Mouse (Mus musculus) adrenal gland, postnatal 36 days (tissue): ENCODE results near the gene Mgat1. TPM values are rescaled to one million over a fixed set of nuclear protein-coding genes. Genes with fewer than 3 reads are reported as not detected.
A peak's percentile ranks its signal among the peaks of the same experiment; 100 is the strongest.

Source experiments
- DNase-seq, 2 experiments: peaks; one replicate each; pipeline ENCODE4 v3.0.0; 2021; ENCODE audit warnings: mixed read lengths in 1 of 2
- total RNA-seq, 2 experiments: library from RNA; stranded (reverse); gene quantifications; 2 replicates each; pipeline ENCODE4 v1.2.3; 2021

Gene Mgat1
- total RNA-seq, 2 experiments from 2014 or later = 113 to 135 TPM

DNA sequence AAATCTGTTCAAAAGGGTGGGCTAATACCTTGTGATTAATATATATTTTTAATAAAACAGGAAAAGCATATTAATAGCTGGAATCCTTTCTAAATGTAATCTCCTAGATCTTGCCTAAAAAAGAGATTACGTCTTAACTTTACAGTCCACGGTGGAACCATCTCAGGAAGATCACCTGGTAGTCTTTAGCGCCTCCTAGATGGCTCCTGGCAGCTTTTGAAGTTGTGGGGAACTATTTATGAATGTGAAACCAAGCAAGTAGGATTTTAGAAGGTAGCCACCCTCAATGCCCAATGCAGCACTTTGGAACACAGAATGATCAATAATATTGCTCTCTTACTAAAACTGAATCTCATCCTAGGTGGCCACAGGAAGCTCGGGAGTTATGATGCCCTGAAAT is 3.1 kb upstream of the Mgat1 start:
- DNase-seq = no peak

DNA sequence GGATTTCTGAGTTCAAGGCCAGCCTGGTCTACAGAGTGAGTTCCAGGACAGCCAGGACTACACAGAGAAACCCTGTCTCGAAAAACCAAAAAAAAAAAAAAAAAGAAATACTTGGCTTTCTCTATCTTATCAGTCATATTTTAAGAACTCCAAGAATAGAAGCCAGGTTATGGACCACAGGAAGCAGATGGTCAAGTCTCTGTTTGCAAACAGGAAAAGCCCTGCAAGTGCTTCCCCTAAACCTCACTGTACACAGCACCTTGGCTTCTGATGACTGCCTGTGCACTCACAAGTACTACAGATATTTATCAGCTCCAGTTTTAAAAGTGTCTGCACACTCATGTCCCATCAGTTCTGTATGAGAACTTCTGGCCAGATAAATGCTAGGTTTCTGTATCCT is 2.5 kb upstream of the Mgat1 start:
- no peak for DNase-seq

DNA sequence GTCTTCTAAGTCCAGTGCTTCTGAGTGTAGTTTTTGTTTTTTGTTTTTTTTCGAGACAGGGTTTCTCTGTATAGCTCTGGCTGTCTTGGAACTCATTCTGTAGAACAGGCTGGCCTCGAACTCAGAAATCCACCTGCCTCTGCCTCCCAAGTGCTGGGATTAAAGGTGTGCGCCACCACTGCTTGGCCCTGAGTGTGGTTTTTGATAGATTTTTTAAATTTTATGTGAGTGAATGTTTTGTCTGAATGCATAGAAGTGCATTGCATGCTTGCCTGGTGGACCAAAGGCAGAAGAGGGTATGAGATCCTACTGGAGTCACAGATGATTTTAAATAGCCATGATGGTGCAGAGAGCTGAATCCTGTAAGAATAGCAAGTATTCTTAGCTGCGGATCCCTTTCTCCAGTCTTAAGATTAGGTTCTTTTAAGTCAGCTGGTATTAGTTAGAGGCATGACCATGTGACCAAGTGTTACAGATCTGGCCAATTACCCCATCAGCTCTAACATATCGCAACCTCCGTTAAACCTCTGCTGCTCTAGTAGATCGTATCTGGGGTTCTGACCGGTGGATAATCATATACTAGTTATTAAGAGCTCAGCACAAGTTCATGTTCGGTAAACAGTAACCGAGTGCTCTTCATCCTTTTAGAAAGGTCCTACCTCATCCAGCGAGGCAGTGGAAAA is 906 bp upstream of the Mgat1 start:
- DNase-seq = no peak

DNA sequence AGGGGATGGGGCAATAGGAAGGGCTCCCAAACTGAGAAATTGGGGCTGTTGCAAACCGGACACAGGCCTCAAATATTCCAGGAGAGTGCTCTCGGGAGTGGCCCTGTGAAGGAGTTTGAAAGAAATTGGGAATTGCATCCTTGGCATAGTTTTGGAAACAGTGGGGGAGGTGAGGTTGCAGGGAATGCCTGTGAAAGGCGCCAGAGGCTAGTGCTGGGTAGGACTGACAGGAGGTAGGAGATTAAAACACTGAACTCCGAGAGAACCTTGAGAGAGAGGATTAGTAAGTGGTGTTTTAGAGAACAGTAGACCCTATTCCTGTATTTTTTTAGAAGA is 572 bp downstream of the Mgat1 start:
- DNase-seq = no peak

DNA sequence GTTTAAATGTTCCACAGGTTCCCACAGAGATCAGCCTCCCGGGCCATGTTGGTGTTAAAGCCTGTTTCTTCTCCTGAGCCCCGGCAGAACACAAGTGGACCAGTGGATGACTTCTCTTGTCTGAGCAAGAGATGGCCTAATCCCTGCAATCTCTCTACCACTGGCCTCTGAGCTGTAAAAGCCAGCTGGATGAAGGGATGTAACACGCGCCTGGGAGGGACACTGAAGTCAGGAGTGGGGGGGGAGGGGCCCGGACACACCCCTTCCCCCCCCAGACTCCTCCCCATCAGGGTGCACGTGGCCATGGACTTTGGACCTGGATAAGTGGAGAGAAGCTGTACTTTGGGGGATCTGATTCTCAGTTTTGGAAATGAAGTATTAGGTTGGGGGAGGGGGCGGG is 1.2 kb downstream of the Mgat1 start:
- peak; percentile 50 to 78 for DNase-seq

DNA sequence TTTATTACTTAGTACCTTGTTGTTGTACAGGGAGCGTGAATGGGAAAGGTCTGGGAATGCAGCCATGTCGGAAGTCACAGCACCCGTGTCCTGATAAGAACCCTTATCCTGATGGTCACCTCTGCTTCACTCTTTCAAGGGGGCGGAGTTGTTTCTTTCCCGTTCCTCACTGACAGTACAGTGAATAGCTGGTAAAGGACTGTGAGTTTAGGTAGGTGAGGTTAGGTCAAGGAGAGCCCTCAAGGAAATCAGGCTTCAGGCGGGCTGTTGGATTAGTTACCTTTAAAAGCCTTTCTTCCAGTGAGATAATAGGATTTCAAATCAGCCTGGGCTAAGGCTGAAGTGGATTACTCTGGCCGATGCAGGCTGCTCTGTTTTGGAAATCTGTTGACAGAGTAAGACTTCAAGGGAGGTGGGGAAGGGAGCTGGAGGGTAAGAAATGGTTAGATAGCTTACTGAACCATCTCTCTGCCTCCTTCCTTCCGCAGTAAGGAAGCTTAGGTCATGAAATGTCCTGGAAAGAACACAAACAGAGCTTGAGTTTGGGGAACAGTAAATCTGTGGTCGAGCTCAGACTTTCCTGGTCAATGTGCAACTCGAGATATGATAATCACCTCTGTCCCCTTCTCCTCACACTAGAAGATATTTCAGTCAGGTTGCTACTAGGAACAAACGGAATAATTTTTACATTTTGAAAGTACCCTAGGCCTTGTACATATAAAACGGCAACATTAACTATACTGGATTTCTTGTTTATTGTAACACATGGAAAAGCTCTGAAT is 1.8 kb downstream of the Mgat1 start:
- DNase-seq = peak in 1 of 2 experiments; percentile 30

DNA sequence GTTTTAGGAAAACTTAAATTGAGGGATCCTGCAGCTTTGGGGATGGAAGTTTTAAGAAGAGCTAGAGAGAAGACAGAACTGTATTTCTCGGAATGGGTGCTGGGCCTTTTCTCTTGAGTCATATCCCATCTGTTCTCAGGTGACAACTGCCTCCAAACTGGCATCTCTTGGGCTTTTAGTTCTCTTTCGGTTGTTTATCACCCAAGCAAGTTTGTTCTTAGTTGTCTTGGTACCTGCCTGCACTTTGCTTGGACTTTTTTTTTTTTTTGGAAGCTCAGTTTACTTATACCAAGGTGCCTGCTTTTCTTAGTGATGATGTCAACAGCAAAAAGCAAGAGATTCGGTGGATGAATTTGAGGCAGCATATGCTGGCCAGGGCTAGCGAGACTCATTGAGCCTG is 2.5 kb downstream of the Mgat1 start:
- DNase-seq = no peak

DNA sequence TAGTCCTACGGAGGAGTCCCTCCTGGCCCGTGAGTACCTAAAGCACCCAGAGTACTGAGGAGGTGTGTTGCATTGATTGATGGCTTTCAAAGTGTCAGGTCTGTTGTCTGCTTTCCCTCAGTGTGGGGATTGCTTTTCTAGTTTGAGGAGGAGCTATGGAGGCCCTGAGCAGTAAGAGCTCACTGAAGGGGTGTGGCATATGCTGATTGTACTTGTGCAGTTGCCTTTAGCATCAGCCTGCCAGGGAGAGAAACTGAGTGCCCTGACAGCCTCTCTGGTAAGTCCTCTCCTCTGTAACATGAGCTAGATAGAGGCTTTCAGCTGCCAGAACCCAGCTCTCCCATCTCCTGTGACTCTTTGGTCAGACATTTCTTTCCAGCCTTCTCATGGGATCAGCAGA is 3.3 kb downstream of the Mgat1 start:
- no peak for DNase-seq

DNA sequence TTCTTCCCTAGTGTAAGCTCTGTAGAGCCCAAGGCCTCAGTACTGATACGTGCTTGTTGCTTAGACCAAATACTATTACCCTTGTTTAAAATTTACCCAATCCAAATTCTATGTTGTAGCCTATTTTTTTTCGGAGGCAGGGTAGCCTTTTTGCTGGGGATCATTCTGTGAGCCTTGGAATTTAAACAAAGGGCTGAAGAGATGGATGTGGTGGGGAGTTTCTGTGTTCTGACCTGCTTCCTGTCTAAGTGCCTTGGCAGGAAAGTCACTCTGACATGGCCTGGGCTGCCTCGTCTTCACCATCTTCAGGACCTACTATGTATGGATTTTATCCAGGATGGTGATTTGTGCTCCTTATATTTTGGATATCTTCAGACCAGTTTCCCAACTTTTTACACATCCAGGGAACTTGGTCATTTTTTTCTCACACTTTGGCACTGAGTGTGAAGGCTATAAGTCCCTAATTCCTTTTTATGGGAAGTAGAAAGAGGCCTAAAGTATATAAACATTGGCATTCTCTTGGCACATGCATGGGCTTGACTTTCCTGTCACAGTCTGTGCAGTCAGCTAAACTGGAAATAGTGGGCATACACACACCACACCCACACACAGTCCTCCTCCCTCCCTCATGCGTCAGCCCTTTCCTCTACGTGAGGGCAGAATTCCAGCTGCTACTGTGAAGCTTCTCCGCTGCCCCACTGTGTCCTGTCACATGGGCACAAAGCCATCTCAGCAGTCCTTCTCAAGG is 4.4 kb downstream of the Mgat1 start:
- peak; percentile 76 to 82 for DNase-seq

DNA sequence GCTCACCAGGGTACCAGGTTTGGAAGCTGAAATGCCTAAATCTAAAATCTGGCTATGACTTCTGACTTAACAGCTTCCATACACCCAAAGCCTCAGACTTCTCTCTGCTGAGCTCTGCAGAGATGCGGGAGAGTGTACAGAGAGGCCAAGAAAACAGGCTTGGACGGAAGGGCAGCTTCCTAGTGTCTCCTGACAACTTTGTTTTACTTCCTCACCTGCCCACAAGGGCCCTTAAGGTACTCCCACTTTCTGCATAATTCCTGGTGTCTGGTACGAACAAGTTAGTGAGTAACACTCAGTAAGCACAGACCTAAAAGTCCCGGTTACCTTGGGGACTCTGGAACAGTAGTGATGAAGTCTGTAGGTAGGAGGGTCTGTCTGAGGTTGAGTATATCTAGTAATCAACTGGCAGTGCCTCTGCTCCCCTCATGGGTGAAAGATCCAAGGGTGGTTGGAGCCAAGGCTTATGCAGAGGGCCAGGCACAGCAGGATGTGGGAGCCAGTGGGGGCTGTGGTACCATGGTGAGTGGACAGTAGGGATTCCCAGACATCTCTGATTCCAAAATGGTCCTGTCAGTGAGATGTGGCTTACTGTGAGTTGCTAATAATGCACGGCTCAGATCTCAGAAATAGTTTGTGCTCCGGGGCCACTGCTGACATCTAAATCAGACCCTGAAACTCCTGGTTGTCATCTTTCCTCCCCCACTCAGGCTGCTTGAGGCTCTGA is 5.1 kb downstream of the Mgat1 start:
- DNase-seq = no peak

DNA sequence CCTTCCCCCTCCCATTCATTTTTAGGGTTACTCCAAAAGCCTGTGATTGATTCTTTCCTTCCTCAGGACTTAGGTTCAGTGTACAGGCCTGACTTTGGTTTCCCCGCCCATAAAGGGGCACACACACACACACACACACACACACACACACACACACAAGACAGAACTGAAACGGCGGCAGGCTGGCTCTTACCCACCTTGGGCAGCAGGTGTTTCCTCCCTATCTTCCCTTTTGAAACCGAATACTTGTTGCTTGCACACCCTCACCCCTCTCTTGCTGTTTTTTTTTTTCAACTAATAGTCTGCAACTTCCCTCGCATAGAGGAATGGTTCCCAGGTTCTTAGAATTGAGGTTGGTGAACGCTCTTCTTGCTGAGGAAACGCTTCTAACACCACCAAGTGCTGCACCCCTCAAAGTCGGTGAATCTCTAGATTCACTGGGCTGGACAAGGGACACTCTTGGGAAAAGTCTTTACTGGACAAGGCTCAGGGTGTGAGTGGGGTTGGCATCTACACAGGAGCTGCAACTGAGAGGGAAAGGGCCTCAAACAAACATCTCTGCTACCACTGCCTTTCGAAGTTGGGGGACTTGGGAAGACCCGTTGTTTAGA is 5.9 kb downstream of the Mgat1 start:
- DNase-seq = peak; percentile 22 to 44

DNA sequence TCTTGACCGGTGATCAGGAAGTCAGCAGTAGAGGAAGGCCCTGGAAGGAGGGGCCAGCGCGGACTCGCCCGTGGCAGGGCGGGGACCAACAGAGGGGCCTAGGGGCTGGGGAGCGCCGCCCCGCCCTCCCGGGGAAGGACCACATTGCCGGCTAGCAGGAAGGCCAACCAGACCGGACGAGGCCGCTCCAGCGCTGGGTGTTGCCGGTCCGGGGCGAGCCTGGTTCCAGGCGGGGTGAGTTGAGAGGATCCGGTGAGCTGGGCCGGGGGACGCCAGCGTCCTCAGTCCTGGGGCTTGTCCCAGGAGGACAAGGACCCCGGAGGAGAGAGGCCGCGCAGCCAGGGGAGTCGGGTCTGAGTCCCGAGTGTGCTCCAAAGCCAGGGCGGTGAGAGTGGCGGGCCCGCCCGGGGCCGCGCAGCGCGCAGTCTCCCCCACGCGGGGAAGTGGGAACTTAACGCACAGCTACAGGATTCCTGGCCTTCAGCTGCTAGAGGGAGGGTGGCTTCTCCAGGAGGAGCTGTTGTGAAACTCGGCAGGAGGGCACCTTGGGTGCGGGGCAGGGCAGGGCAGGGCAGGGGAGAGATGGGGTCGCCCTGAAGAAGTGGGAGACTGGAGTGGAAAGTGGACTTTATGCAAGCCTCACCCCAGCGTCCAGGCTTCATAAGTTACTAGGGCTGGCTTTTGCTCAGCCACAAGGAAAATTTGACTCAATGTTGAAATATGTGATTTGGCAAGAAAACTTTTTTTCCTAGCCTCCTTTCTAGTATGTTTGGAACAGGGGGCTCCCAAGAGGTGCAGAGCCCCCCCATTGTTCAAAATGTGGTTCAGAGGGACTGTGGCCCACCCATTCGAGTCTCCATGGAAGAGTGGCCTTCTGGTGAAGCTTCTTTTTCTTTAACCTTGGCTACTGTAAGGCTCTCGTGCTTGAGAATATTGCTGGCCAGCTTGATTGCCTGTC is 6.7 kb downstream of the Mgat1 start:
- peak; percentile 94 to 97 for DNase-seq

DNA sequence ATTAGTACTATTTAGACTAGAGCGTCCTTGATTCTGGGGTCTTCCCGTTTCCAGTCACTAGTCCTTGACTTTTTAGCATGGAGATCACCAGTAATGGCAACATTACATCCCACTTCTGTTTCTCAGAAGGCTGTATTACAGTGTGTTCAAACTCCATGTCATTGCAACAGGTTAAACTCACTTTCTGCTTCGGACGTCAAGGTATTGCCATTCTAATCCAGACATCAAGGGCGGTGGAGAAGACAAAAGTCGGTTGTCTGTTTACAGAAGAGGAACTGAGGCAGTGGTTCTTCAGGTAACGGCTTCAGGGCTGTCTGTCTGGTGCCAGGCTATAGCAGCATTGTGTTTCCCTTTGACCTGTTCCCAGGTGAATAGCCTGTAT is 7.4 kb downstream of the Mgat1 start:
- no peak for DNase-seq

DNA sequence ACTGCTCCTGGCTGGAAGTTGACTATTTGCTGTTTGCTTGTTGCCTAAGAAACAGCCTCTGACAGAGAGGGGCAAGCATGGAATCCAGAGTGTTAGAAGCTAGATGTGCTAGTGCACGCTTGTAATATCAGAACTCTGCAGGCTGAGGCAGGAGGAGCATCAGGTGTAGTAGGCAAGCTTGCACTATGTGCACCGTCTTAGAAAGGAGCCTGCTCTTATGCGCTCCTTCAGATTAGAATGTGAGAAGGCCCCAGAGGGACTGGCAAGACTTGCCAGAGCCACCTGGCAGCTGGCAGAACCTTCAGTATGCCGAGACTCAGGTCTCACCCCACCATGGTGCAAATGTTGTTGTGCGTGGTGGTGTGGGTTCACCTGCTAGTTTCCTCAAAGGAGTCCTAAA is 8.1 kb downstream of the Mgat1 start:
- DNase-seq = no peak

DNA sequence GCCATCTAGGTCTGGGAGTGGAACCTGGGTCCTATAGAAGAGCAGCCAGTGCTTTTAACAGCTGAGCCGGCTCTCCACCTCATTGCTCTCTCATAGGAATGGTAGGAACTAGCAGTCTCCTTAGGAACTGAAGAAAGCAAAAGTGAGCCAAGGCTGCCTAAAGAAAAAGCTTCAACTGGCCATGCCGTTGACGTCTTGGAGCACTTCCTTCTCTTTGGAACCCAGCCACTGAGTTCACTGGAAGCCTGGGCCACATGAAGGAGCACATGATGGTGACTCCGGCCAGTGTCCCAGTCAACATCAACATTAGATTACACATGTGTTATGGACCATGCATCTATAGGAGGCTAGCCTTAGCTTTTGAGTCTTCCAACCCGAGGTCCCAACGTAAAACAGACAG is 9.0 kb downstream of the Mgat1 start:
- peak in 1 of 2 experiments; percentile 22 for DNase-seq

DNA sequence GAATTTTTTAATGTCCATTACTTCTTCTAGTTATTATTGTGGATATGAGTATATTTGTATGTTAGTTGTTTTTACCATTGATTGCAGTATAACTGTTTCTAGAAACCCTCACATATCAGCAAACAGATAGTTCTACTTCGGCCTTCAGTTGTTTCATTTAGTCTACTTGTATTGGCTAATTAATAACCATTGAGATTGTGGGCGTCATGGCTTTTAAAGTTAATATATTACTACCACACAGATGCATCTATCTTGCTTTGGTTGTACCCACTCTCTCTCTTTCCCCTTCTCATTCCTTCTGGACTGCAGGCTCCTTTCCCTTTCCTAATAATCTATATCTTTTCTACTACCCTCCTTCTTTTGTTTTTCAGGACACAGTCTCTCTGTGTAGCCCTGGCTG is 15.3 kb downstream of the Mgat1 start:
- no peak for DNase-seq

DNA sequence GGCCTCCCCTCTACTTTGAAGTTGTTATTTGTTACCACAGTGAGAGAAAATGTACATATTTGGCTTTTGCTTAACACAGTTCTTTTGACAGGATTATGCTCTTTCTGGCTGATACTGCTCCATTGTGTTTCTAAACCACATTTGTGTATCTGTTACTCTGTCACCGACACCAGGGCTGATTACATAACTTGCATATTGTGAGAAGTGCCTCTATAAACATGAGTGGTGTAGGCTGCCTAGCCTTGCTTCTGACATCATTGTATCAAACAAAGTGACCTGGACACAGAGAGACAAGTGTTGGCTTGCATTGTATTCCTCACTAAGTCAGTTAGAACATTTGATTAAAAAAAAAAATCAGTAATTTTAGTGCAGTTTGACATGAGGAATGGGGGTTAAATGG is 15.8 kb downstream of the Mgat1 start:
- no peak for DNase-seq

DNA sequence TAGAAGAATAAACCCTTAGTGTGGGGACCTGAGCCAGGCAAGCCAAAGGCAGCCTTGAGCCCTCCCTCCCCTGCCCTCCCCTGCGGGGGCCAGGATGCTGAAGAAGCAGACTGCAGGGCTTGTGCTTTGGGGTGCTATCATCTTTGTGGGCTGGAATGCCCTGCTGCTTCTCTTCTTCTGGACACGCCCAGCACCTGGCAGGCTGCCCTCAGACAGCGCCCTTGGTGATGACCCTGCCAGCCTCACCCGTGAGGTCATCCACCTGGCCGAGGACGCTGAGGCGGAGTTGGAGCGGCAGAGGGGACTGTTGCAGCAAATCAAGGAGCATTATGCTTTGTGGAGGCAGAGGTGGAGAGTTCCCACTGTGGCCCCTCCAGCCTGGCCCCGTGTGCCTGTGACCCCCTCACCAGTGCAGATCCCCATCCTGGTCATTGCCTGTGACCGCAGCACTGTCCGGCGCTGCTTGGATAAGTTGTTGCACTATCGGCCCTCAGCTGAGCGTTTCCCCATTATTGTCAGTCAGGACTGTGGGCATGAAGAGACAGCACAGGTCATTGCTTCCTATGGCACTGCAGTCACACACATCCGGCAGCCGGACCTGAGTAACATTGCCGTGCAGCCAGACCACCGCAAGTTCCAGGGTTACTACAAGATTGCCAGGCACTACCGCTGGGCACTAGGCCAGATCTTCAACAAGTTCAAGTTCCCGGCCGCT is 16.8 kb downstream of the Mgat1 start:
- DNase-seq = peak; percentile 91 to 93

DNA sequence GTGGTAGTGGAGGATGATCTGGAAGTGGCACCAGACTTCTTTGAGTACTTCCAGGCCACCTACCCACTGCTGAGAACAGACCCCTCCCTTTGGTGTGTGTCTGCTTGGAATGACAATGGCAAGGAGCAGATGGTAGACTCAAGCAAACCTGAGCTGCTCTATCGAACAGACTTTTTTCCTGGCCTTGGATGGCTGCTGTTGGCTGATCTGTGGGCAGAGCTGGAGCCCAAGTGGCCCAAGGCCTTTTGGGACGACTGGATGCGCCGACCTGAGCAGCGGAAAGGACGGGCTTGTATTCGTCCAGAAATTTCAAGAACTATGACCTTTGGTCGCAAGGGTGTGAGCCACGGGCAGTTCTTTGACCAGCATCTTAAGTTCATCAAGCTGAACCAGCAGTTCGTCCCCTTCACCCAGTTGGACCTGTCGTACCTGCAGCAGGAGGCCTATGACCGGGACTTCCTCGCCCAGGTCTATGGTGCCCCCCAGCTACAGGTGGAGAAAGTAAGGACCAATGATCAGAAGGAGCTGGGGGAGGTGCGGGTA is 17.4 kb downstream of the Mgat1 start:
- peak in 1 of 2 experiments; percentile 26 for DNase-seq

DNA sequence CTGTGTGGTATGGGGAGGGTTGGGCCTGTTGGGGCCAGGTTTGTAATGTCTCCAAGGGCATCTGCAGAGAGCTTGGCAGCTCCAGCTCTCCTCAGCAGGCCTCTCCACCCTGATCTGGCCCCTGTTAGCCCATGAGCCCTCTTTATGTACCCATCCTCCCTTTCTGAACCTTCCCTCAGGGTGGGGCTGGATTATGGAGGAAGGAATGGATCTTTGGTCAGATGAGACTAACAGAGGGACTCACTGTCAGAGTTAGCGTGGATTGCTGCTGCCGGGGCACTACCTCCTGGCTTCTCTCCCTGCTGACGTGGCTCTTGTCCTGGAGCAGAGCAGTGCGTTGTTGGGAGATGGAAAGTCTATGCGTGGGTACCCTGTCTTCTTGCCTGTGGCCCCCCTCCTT is 18.3 kb downstream of the Mgat1 start:
- DNase-seq = no peak
